Comparison of ENCODE assay signal across 7 mouse cellular contexts in genomic region chr17:24478663-24479380, GRCm38 (mm10). TPM values are rescaled to one million over a fixed set of nuclear protein-coding genes. Genes with fewer than 3 reads are reported as not detected.
DNase-seq lines count a peak whose midpoint lies in the region; ATAC-seq lines count a peak whose summit lies in the region.

Gene Mlst8 (minus strand): TSS chr17:24479078.

- peaks cover 24% of the 10 kb centered on the region for H3K4me1 ChIP-seq in intestine, embryonic 15.5 days (replicated peaks)
- H3K4me1 ChIP-seq in midbrain, embryonic 10.5 days, result peaks cover 24% of the 10 kb centered on the region

- H3K4me3 ChIP-seq in intestine, embryonic 15.5 days (replicated peaks), result peak within 1 kb of the TSS; percentile 70
- H3K4me3 ChIP-seq in midbrain, embryonic 10.5 days, result peak within 1 kb of the TSS; percentile 87

- ATAC-seq in intestine, embryonic 15.5 days, result peak; percentile 95

- peak within 1 kb of the TSS; percentile 89 for H3K27ac ChIP-seq in intestine, embryonic 15.5 days
- H3K27ac ChIP-seq in midbrain, embryonic 10.5 days (replicated peaks), result peak within 1 kb of the TSS; percentile 98

- intact Hi-C loops in gastrocnemius, postnatal 36 days (cut with DNase I), result no loop called here
- intact Hi-C loops in left cerebral cortex, postnatal 25 days (cut with DNase I), result loop anchor here (2.0 to 5.0 kb wide), 3 partner anchors 34 to 198 kb away; partner anchors contain the start of gene Traf7

- DNase-seq in adrenal gland, adult 18-20 months (ENCODE audit: low spot score in 2 of 2), result peak; percentile 96 to 97
- peak; percentile 98 for DNase-seq in embryo, embryonic 11 days
- DNase-seq in gastrocnemius, postnatal 36 days, result peak; percentile 97 to 99
- DNase-seq in left cerebral cortex, postnatal 25 days (ENCODE audit: low spot score in 2 of 2), result peak; percentile 98
- DNase-seq in midbrain, embryonic 10.5 days (ENCODE audit: low spot score), result peak; percentile 98
- peak; percentile 97 for DNase-seq in right cerebral cortex, postnatal 4 days

- H3K9me3 ChIP-seq in intestine, embryonic 15.5 days, result no peaks in the 10 kb centered on the region
- H3K9me3 ChIP-seq in midbrain, embryonic 10.5 days (replicated peaks), result no peaks in the 10 kb centered on the region

- peak within 1 kb of the TSS; percentile 78 for H3K9ac ChIP-seq in intestine, embryonic 15.5 days

- peaks cover 22% of the 10 kb centered on the region for H3K36me3 ChIP-seq in intestine, embryonic 15.5 days
- H3K36me3 ChIP-seq in midbrain, embryonic 10.5 days, result peaks cover 43% of the 10 kb centered on the region

- H3K4me2 ChIP-seq in intestine, embryonic 15.5 days (replicated peaks), result peak within 1 kb of the TSS; percentile 76

- WGBS in intestine, embryonic 15.5 days, result under 1% methylated on average over 48 of the region's 48 CpGs
- WGBS in midbrain, embryonic 10.5 days, result under 1% methylated on average over 48 of the region's 48 CpGs

- no peaks in the 10 kb centered on the region for H3K27me3 ChIP-seq in intestine, embryonic 15.5 days (replicated peaks)
- no peaks in the 10 kb centered on the region for H3K27me3 ChIP-seq in midbrain, embryonic 10.5 days (ENCODE audit: low read depth, poor library complexity, severe bottlenecking)

RNA-seq across cellular contexts. Expression of gene Mlst8, which starts in this region (rescaled TPM):
- total RNA-seq in adrenal gland, adult 18-20 months (2021), result 10 to 100 TPM; 24.6 to 26.5 TPM
- total RNA-seq in gastrocnemius, postnatal 36 days (2021), result 10 to 100 TPM; 11.9 to 12.1 TPM
- polyA plus RNA-seq in intestine, embryonic 15.5 days (2015; fragmentation: Nextera tagmentation; extraction: Ambion mirVana), result 25.2 and 27.3 TPM in 2 replicates
- 10 to 100 TPM; 30.0 to 32.2 TPM for total RNA-seq in left cerebral cortex, postnatal 25 days (2021)
- 40.2 and 40.9 TPM in 2 replicates for polyA plus RNA-seq in midbrain, embryonic 10.5 days (2016; fragmentation: Nextera tagmentation; extraction: Ambion mirVana)

Comparison
In these comparisons a context has a peak if more than half of its experiments do, and no peak if none do; other contexts are left out.
1. Peak in every context shown above with its lines: DNase-seq, ATAC-seq, H3K4me3 ChIP-seq and H3K27ac ChIP-seq.